ENCODE assay signal across 25 mouse cellular contexts in the genomic region with DNA sequence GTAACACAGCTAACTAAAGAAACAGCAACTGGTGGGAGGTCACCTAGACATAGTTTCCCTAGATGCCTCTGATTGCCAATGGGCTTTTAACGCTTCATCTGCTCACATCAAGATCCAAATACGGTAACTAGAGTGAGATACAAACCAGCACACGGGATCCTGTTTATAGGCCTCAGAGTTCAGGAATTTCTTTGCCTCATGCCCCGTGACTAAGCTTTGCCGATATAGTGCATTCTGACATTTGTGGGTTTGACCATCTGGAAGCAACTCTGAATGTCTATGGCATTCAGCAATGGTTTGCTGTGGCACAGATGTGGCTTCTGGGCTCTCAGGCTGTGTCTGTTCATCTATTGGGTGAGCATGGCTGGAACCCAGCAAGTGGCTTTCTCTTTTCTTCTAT. TPM values are rescaled to one million over a fixed set of nuclear protein-coding genes. Genes with fewer than 3 reads are reported as not detected.
DNase-seq lines count a peak whose midpoint lies in the region; ATAC-seq lines count a peak whose summit lies in the region.
"Had no signal": no experiment of that assay in that cellular context is flagged by ENCODE, and none has a peak within 500 bp of the region (broad histone marks: within the 10 kb centered on the region; RNA-seq: fewer than 3 reads in every experiment).

No protein-coding gene starts in this region.

- no peaks in the 10 kb centered on the region for H3K36me3 ChIP-seq in hindbrain, embryonic 14.5 days (replicated peaks; ENCODE audit: control insufficient read depth, insufficient read depth)
- H3K36me3 ChIP-seq: forebrain, embryonic 12.5 days; forebrain, embryonic 15.5 days; G1E; heart, embryonic 10.5 days; heart, embryonic 13.5 days; hindbrain, embryonic 15.5 days had no signal

- WGBS in hindbrain, embryonic 14.5 days: 93% methylated on average over 5 of the region's 5 CpGs

- no peak overlapping the region for H3K4me2 ChIP-seq in hindbrain, embryonic 14.5 days (replicated peaks)
- H3K4me2 ChIP-seq: forebrain, embryonic 12.5 days; forebrain, embryonic 15.5 days; heart, embryonic 13.5 days; hindbrain, embryonic 15.5 days had no signal

- no peak overlapping the region for H3K4me3 ChIP-seq in hindbrain, embryonic 14.5 days (replicated peaks; ENCODE audit: low read length)
- H3K4me3 ChIP-seq: forebrain, embryonic 12.5 days; forebrain, embryonic 15.5 days; heart, adult 2 months; heart, embryonic 10.5 days; heart, embryonic 13.5 days; hindbrain, embryonic 15.5 days had no signal

- H3K27ac ChIP-seq in hindbrain, embryonic 14.5 days: no peak overlapping the region
- H3K27ac ChIP-seq: forebrain, embryonic 12.5 days; forebrain, embryonic 15.5 days; heart, adult 2 months; heart, embryonic 10.5 days; heart, embryonic 13.5 days; hindbrain, embryonic 15.5 days had no signal

- no peak overlapping the region for H3K9ac ChIP-seq in hindbrain, embryonic 14.5 days
- H3K9ac ChIP-seq: forebrain, embryonic 12.5 days; forebrain, embryonic 15.5 days; heart, embryonic 13.5 days; hindbrain, embryonic 15.5 days had no signal

- H3K4me1 ChIP-seq in hindbrain, embryonic 14.5 days (replicated peaks; ENCODE audit: control insufficient read depth, insufficient read depth, low read length): no peaks in the 10 kb centered on the region
- H3K4me1 ChIP-seq: forebrain, embryonic 12.5 days; forebrain, embryonic 15.5 days; heart, embryonic 13.5 days; hindbrain, embryonic 15.5 days had no signal

- peak; percentile 68 for DNase-seq in 3T3-L1 (ENCODE audit: low read depth, low spot score)
- DNase-seq in NIH3T3 (ENCODE audit: low read depth): peak; percentile 77
- DNase-seq in fibroblast of lung, adult 2 months (ENCODE audit: low read depth): peak; percentile 84
- no peak for DNase-seq in hindbrain, embryonic 14.5 days (ENCODE audit: low spot score)
- no peak for DNase-seq in lung, postnatal 10 days
- DNase-seq in gastrocnemius, adult 18-20 months (ENCODE audit: low spot score): no peak
- DNase-seq: adrenal gland, adult 8-10 months; adrenal gland, postnatal 25 days; cerebellum, adult 18-20 months; cerebellum, adult 9-10 months; cerebellum, postnatal 14 days; gastrocnemius, postnatal 10 days; gastrocnemius, postnatal 36 days; heart, adult 2 months; heart, postnatal 14 days; heart, postnatal 4 days had no signal

- no peaks in the 10 kb centered on the region for H3K9me3 ChIP-seq in hindbrain, embryonic 14.5 days (ENCODE audit: control insufficient read depth, low read length)
- H3K9me3 ChIP-seq: forebrain, embryonic 12.5 days; forebrain, embryonic 15.5 days; G1E; heart, embryonic 10.5 days; heart, embryonic 13.5 days; hindbrain, embryonic 15.5 days had no signal

- ATAC-seq in hindbrain, embryonic 14.5 days (ENCODE audit: low FRiP score): no peak
- ATAC-seq: activated CD4-positive, CD25-positive, alpha-beta regulatory T cell, adult 4 months; forebrain, embryonic 15.5 days; intestine, postnatal 0 days had no signal

- no peaks in the 10 kb centered on the region for H3K27me3 ChIP-seq in hindbrain, embryonic 14.5 days (ENCODE audit: control insufficient read depth, insufficient read depth, low read length)
- H3K27me3 ChIP-seq: CH12.LX; forebrain, embryonic 12.5 days; forebrain, embryonic 15.5 days; heart, embryonic 13.5 days; hindbrain, embryonic 15.5 days had no signal

RNA-seq across cellular contexts. Expression of a gene that starts 59.1 kb away (rescaled TPM):
- polyA plus RNA-seq in hindbrain, embryonic 14.5 days (2014; fragmentation: Nextera tagmentation; extraction: Ambion mirVana): 108 and 117 TPM in 2 replicates
- total RNA-seq in gastrocnemius, adult 18-20 months (2021): 10 to 100 TPM; 10.9 to 11.1 TPM

Comparison
In these comparisons a context has a peak if more than half of its experiments do, and no peak if none do; other contexts are left out.
1. DNase-seq: peak in 3T3-L1 (single experiment), NIH3T3 (single experiment) and fibroblast of lung, adult 2 months (single experiment); none in hindbrain, embryonic 14.5 days (single experiment), lung, postnatal 10 days (single experiment) and gastrocnemius, adult 18-20 months (single experiment).